Mouse (Mus musculus) kidney, embryonic 14.5 days (tissue): ENCODE measurements around the gene Acsbg1. TPM values are rescaled to one million over a fixed set of nuclear protein-coding genes. Genes with fewer than 3 reads are reported as not detected.

Source experiments
- ATAC-seq: fragments of 200-750 bp; cut with Nextera tagmentation; 2 replicates; pipeline ENCODE4 v1.8.0; 2017; ENCODE audit warnings: moderate number of reproducible peaks, mild to moderate bottlenecking, moderate TSS enrichment, moderate library complexity; ENCODE audit not compliant: low FRiP score, low TSS enrichment
- H3K27ac ChIP-seq: fragments of 300-500 bp; sonication (generic); 2 replicates; pipeline ENCODE4 v1.5.1; 2014; ENCODE audit warnings: low read depth, mild to moderate bottlenecking, low read length, moderate library complexity, mixed read lengths
- H3K27me3 ChIP-seq: fragments of 300-500 bp; sonication (generic); 2 replicates; pipeline ENCODE4 v1.6.1; 2014; ENCODE audit warnings: mild to moderate bottlenecking, low read length; ENCODE audit not compliant: control insufficient read depth, insufficient read depth
- H3K36me3 ChIP-seq: fragments of 300-500 bp; sonication (generic); 2 replicates; pipeline ENCODE4 v1.6.1; 2014; ENCODE audit warnings: low read length, mixed read lengths; ENCODE audit not compliant: control insufficient read depth, insufficient read depth
- H3K4me1 ChIP-seq: fragments of 300-500 bp; sonication (generic); 2 replicates; pipeline ENCODE4 v1.6.1; 2014; ENCODE audit warnings: low read length, mixed read lengths; ENCODE audit not compliant: control insufficient read depth, insufficient read depth
- H3K4me2 ChIP-seq: fragments of 300-500 bp; sonication (generic); replicated peaks from 2 replicates; pipeline ENCODE4 v1.6.1; 2014; ENCODE audit warnings: low read depth, mild to moderate bottlenecking, low read length
- H3K4me3 ChIP-seq: fragments of 300-500 bp; sonication (generic); 2 replicates; pipeline ENCODE4 v1.5.1; 2014; ENCODE audit warnings: mild to moderate bottlenecking, low read length
- H3K9ac ChIP-seq: fragments of 300-500 bp; sonication (generic); 2 replicates; pipeline ENCODE4 v1.6.1; 2014; ENCODE audit warnings: low read depth, mild to moderate bottlenecking, low read length, moderate library complexity
- H3K9me3 ChIP-seq: fragments of 300-500 bp; sonication (generic); 2 replicates; pipeline ENCODE4 v1.6.1; 2016; ENCODE audit warnings: low read length; ENCODE audit not compliant: control insufficient read depth
- WGBS: fragments of 180-500 bp; shearing (Covaris S2); extraction: QIAGEN DNeasy Blood & Tissue Kit; methylation state at CpG from one replicate; pipeline ENCODE4 v1.1.7; 2014; 5-methylcytosine and 5-hydroxymethylcytosine counted together
- polyA plus RNA-seq: library from polyadenylated mRNA; unstranded; fragments of >200 nt; fragmentation: Nextera tagmentation; extraction: Ambion mirVana; gene quantifications from 2 replicates; pipeline ENCODE4 v1.2.1, GENCODE M21; 2014

The Acsbg1 gene
- polyA plus RNA-seq, 1 experiment from 2014 or later: 3.0 TPM

DNA sequence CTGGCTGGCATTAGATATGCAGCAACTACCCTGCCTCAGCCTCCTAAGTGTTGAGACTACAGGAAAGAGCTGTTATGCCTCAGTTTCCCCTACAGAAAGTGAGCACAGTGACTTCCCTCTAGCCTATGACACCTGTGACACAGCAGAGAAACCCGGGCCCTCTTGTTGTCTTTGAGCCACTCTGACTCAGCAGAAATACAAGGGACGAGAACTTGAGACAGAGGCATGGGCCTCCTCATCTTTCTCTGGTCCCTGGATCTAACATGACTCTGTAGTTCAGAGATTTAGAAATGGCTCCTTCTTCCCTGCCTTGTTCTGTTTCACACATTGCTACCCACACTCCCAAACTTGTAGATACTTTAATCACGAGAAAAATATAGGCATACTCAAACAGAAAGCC lies 20.1 kb downstream of the Acsbg1 start:
- H3K9ac ChIP-seq: no peak overlapping the region
- ATAC-seq: no peak
- 66% methylated on average over 3 of the region's 3 CpGs for WGBS
- no peaks in the 10 kb centered on the region for H3K27me3 ChIP-seq
- H3K4me1 ChIP-seq: no peaks in the 10 kb centered on the region
- H3K27ac ChIP-seq: no peak overlapping the region
- no peaks in the 10 kb centered on the region for H3K36me3 ChIP-seq
- H3K4me2 ChIP-seq: no peak overlapping the region
- no peak overlapping the region for H3K4me3 ChIP-seq
- H3K9me3 ChIP-seq: no peaks in the 10 kb centered on the region

- Histone ChIP-seq H3K4me1 (no peaks in the 10 kb centered on the region), H3K9ac (no peak overlapping the region), H3K27me3 (no peaks in the 10 kb centered on the region), H3K27ac (no peak overlapping the region), H3K4me3 (no peak overlapping the region), H3K36me3 (no peaks in the 10 kb centered on the region), H3K9me3 (no peaks in the 10 kb centered on the region), H3K4me2 (no peak overlapping the region)
- no peak for ATAC-seq
- 63% methylated on average over 2 of the region's 2 CpGs for WGBS
These were observed 22.5 kb downstream of the Acsbg1 start for GRCm38 (mm10) chr9:54639192-54639591.

- Histone ChIP-seq H3K27ac (no peak overlapping the region), H3K4me1 (no peaks in the 10 kb centered on the region), H3K4me3 (no peak overlapping the region), H3K36me3 (no peaks in the 10 kb centered on the region), H3K4me2 (no peak overlapping the region), H3K27me3 (no peaks in the 10 kb centered on the region), H3K9ac (no peak overlapping the region), H3K9me3 (no peaks in the 10 kb centered on the region)
- no peak for ATAC-seq
- 60% methylated on average over 5 of the region's 5 CpGs for WGBS
These were observed 24.0 kb downstream of the Acsbg1 start for GRCm38 (mm10) chr9:54637510-54638314.

DNA sequence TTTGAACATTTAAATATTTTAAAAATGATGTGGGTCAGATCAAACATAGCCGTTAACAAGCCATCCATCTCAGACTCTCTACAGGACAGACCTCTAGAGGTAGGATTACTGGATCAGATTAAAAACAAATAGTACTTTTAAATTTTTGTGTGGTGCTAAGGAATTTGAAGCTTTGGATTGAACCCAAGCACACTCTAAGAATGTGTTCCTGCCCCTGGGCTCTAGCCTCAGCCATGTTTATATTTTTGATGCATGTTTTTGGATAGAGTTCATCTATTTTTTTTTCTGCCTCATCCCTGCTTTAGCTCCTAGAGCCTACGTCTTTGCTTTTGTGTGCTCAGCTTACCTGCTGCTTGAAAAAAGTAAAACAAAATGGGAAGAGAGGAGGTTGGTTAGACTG lies 28.3 kb downstream of the Acsbg1 start:
- no peaks in the 10 kb centered on the region for H3K9me3 ChIP-seq
- no peak overlapping the region for H3K27ac ChIP-seq
- no peaks in the 10 kb centered on the region for H3K4me1 ChIP-seq
- no peak overlapping the region for H3K9ac ChIP-seq
- 78% methylated on average over 2 of the region's 2 CpGs for WGBS
- H3K4me3 ChIP-seq: no peak overlapping the region
- no peaks in the 10 kb centered on the region for H3K27me3 ChIP-seq
- no peak for ATAC-seq
- H3K36me3 ChIP-seq: no peaks in the 10 kb centered on the region
- H3K4me2 ChIP-seq: no peak overlapping the region

DNA sequence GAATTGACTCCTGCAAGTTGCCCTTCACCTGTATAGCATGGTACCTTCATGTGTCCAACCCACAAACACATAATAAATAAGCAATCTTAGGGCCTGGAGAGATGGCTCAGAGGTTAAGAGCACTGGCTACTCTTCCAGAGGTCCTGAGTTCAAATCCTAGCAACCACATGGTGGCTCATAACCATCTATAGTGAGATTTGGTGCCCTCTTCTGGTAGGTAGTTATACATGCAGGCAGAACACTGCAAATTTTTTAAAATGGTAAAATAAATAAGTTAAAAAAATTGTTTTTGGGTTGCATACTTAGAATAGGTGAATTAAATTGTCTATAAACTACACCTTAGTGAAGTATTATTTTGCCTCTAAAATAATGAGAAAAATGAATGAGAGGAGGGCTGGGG lies 30.8 kb downstream of the Acsbg1 start:
- Histone ChIP-seq H3K27me3 (no peaks in the 10 kb centered on the region), H3K4me1 (no peaks in the 10 kb centered on the region), H3K4me2 (no peak overlapping the region), H3K36me3 (no peaks in the 10 kb centered on the region), H3K9ac (no peak overlapping the region), H3K4me3 (no peak overlapping the region), H3K9me3 (no peaks in the 10 kb centered on the region), H3K27ac (no peak overlapping the region)
- ATAC-seq: no peak

DNA sequence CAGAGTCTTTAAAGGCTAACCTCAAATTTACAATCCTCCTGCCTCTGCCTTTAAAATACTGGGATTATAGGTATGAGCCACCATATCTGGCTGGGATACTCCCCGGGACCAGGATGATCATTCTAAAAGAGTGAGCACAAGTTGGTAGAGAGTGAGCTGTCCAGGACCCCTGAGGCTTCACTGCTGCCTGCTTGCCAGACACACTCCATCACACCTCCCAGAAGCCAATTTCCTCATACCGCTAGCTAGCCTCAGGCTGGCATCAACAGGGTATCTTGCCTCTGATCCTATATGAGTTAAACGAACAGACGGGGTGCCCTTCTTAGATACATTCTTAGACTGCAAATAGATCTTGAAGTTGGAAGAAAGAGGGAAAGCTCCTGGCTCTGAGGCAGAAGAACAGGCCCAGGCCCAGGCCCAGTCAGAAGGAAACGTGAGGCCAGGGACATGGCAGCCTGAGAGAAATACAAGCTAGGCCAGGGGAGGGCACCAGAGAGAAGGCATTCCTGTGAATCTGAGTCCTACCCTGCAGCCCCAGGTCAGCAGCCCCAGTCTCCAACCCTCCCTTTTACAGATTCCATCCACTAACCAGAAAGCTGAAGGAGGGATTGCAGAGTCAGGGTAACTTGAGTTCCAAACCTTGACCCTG lies 31.9 kb downstream of the Acsbg1 start:
- whole genome bisulfite sequencing: 77% methylated on average over 5 of the region's 5 CpGs

DNA sequence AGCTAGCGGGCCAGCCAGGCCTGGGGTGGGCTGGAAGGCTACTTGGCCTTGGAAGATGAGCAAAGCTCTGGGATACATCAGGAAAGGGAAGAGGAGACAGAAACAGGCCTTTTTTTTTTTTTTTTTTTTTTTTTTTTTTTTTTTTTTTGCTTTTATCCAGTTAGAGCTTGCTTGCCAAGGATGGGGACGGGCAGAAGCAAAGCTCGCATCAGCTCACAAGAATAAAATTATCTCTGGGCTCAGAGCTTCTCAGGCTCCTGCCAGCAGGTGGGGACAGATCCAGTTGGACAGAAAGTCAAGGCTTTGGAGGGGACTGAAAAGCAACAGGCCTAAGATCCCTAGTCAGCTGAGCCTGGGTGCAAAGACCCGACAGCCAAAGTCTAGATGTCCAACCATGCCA lies 32.9 kb downstream of the Acsbg1 start:
- H3K4me2 ChIP-seq: no peak overlapping the region
- no peak for ATAC-seq
- no peaks in the 10 kb centered on the region for H3K4me1 ChIP-seq
- no peaks in the 10 kb centered on the region for H3K36me3 ChIP-seq
- H3K4me3 ChIP-seq: no peak overlapping the region
- no peak overlapping the region for H3K27ac ChIP-seq
- no peaks in the 10 kb centered on the region for H3K27me3 ChIP-seq
- H3K9ac ChIP-seq: no peak overlapping the region
- no peaks in the 10 kb centered on the region for H3K9me3 ChIP-seq
- 92% methylated on average over 4 of the region's 4 CpGs for WGBS

More for the DNA sequence above, 31.9 kb downstream of the Acsbg1 start:
- H3K4me3 ChIP-seq: no peak overlapping the region
- H3K27ac ChIP-seq: no peak overlapping the region
- no peaks in the 10 kb centered on the region for H3K36me3 ChIP-seq
- no peaks in the 10 kb centered on the region for H3K4me1 ChIP-seq
- H3K9me3 ChIP-seq: no peaks in the 10 kb centered on the region
- no peak overlapping the region for H3K4me2 ChIP-seq
- H3K9ac ChIP-seq: no peak overlapping the region
- H3K27me3 ChIP-seq: no peaks in the 10 kb centered on the region
- no peak for ATAC-seq

DNA sequence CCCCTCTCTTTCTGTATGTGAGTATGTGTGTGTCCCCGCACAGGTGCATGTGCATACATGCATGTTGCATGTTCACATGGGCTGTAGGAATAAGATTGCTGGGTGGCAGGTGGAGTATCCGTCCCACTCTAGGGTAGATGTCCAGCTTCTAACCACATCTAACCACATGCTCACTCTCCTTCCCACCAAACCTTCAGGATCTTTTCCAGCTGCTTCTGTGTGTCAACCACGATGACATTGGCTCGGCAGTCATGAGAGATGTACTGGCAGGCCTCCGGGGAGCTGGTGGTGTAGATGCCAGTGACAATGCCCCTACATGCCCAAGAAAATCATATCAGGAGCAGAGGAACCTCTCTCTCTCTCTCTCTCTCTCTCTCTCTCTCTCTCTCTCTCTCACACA lies 34.4 kb downstream of the Acsbg1 start:
- no peak overlapping the region for H3K4me2 ChIP-seq
- ATAC-seq: no peak
- H3K4me3 ChIP-seq: no peak overlapping the region
- no peak overlapping the region for H3K9ac ChIP-seq
- H3K27ac ChIP-seq: no peak overlapping the region
- 94% methylated on average over 5 of the region's 5 CpGs for WGBS
- H3K27me3 ChIP-seq: no peaks in the 10 kb centered on the region
- no peaks in the 10 kb centered on the region for H3K9me3 ChIP-seq
- H3K36me3 ChIP-seq: no peaks in the 10 kb centered on the region
- H3K4me1 ChIP-seq: no peaks in the 10 kb centered on the region

DNA sequence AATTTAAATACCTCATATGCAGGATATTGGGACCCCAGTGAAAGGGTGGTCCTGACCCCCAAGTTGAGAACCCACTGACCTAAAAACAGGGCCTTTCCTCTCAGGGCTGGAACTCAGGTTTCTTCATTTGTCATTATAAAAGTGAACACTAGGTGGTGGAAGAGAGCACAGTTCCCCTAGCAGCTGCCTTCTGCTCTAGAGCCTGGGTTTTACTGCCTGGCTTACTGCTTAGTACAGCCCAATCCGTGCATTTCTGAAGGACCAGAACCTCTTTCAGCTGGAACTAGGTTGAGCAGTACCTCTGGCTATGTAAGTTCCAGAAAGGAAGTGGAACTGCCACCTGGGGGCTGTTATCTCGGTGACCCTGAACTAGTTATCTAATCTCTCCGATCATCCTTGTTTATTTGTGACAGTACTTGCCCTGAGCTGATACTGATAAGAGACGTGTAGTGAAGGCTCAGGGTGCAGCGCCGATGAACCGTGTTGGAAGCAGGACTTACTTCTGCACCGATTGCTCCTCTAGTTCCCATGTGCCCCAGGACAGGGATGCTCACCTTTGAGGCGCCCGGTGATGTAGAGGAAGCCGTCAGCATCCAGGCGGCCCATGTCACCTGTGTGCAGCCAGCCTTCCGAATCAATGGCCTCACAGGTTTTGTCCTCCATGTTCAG lies 47.4 kb downstream of the Acsbg1 start:
- peak; percentile 62; the same call in 1 of the 2 replicates for ATAC-seq
- WGBS: 71% methylated on average over 13 of the region's 13 CpGs

More for the DNA sequence above, 47.4 kb downstream of the Acsbg1 start:
- Histone ChIP-seq H3K9ac (no peak overlapping the region), H3K36me3 (no peaks in the 10 kb centered on the region), H3K4me3 (no peak overlapping the region), H3K27ac (no peak overlapping the region), H3K27me3 (no peaks in the 10 kb centered on the region), H3K4me2 (no peak overlapping the region), H3K4me1 (no peaks in the 10 kb centered on the region), H3K9me3 (no peaks in the 10 kb centered on the region)
